Mouse (Mus musculus): ENCODE results near the gene Nav3. TPM values are rescaled to one million over a fixed set of nuclear protein-coding genes. Genes with fewer than 3 reads are reported as not detected.

Nav3 gene
- polyA plus RNA-seq, 1 experiment from 2014 or later, result 3.7 TPM

GRCm38 (mm10) chr10:110317275-110317674 is 138.7 kb downstream of the Nav3 start:
- H3K4me2 ChIP-seq (replicated peaks; ENCODE audit: low read depth, low read length), result no peak overlapping the region
- WGBS, result 32% methylated on average over 5 of the region's 5 CpGs
- H3K4me3 ChIP-seq (ENCODE audit: low read length), result no peak overlapping the region
- no peak overlapping the region for H3K27ac ChIP-seq (ENCODE audit: low read length)
- H3K9ac ChIP-seq (replicated peaks; ENCODE audit: low read length), result no peak overlapping the region
- H3K36me3 ChIP-seq (ENCODE audit: insufficient read depth, low read length), result no peaks in the 10 kb centered on the region
- no peaks in the 10 kb centered on the region for H3K9me3 ChIP-seq (ENCODE audit: low read length)
- peak; percentile 64; the same call in 1 of the 2 replicates for ATAC-seq (ENCODE audit: low FRiP score, low TSS enrichment)
- peaks cover 3% of the 10 kb centered on the region; the same call in 1 of the 2 replicates for H3K4me1 ChIP-seq (ENCODE audit: insufficient read depth, low read length)
- H3K27me3 ChIP-seq (ENCODE audit: insufficient read depth, low read length), result no peaks in the 10 kb centered on the region

DNA sequence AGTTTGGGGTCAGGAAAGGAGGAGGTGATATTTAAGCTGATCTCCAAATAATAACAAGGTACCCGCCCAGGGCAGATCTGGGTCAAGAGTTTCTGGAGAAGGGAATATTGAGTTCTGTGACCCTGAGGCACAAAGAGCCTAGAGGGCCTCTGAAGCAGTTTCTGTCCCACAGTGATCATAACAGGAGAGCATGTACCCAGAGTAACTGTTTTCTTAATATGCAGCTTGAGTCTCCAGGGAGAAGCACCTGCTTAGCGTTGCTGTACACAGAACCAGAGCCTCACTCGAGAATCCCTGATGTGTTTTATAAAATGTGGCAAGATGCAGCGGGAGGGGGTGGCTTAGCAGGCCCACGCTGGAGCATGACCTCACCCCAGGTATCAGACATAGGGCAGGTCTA is 141.5 kb downstream of the Nav3 start:
- Histone ChIP-seq H3K27ac (ENCODE audit: low read length) (no peak overlapping the region), H3K4me1 (ENCODE audit: insufficient read depth, low read length) (no peaks in the 10 kb centered on the region), H3K4me2 (replicated peaks; ENCODE audit: low read depth, low read length) (no peak overlapping the region), H3K4me3 (ENCODE audit: low read length) (no peak overlapping the region), H3K27me3 (ENCODE audit: insufficient read depth, low read length) (no peaks in the 10 kb centered on the region), H3K36me3 (ENCODE audit: insufficient read depth, low read length) (no peaks in the 10 kb centered on the region), H3K9ac (replicated peaks; ENCODE audit: low read length) (no peak overlapping the region), H3K9me3 (ENCODE audit: low read length) (no peaks in the 10 kb centered on the region)
- no peak for ATAC-seq (ENCODE audit: low FRiP score, low TSS enrichment)
- WGBS, result 57% methylated on average over 5 of the region's 5 CpGs

- H3K27ac ChIP-seq (ENCODE audit: low read length), result no peak overlapping the region
- 86% methylated on average over 7 of the region's 7 CpGs for WGBS
- H3K36me3 ChIP-seq (ENCODE audit: insufficient read depth, low read length), result no peaks in the 10 kb centered on the region
- H3K9me3 ChIP-seq (ENCODE audit: low read length), result no peaks in the 10 kb centered on the region
- no peaks in the 10 kb centered on the region for H3K4me1 ChIP-seq (ENCODE audit: insufficient read depth, low read length)
- H3K9ac ChIP-seq (replicated peaks; ENCODE audit: low read length), result no peak overlapping the region
- no peak overlapping the region for H3K4me2 ChIP-seq (replicated peaks; ENCODE audit: low read depth, low read length)
- no peak overlapping the region for H3K4me3 ChIP-seq (ENCODE audit: low read length)
- no peak for ATAC-seq (ENCODE audit: low FRiP score, low TSS enrichment)
- H3K27me3 ChIP-seq (ENCODE audit: insufficient read depth, low read length), result no peaks in the 10 kb centered on the region
Measured at GRCm38 (mm10) chr10:110313959-110314358, 142.0 kb downstream of the Nav3 start.

- Histone ChIP-seq H3K9ac (replicated peaks; ENCODE audit: low read length) (no peak overlapping the region), H3K27ac (ENCODE audit: low read length) (no peak overlapping the region), H3K27me3 (ENCODE audit: insufficient read depth, low read length) (no peaks in the 10 kb centered on the region), H3K4me3 (ENCODE audit: low read length) (no peak overlapping the region), H3K4me2 (replicated peaks; ENCODE audit: low read depth, low read length) (no peak overlapping the region), H3K36me3 (ENCODE audit: insufficient read depth, low read length) (no peaks in the 10 kb centered on the region), H3K9me3 (ENCODE audit: low read length) (no peaks in the 10 kb centered on the region), H3K4me1 (ENCODE audit: insufficient read depth, low read length) (no peaks in the 10 kb centered on the region)
- ATAC-seq (ENCODE audit: low FRiP score, low TSS enrichment), result no peak
- WGBS, result 90% methylated on average over 4 of the region's 4 CpGs
Measured at GRCm38 (mm10) chr10:110309511-110309910, 146.5 kb downstream of the Nav3 start.

DNA sequence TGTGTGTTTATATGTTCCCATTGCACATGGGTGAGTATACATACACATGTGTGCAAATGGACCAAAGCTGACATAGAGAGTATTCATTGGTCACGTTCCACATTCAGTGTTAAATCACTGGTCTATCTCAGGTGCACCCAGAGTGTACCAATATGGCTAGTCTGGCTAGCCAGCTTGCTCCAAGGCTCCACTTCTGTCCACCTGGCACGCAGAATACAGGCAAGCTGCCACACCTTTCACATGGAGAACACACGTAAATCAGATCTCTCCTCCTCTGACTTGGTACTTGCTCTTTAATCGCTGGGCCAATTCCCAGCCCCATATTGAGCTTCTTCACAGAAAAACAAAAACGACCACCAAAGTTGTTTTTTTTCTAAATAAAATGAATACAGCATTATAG is 150.4 kb downstream of the Nav3 start:
- Histone ChIP-seq H3K27ac (ENCODE audit: low read length) (no peak overlapping the region), H3K9me3 (ENCODE audit: low read length) (no peaks in the 10 kb centered on the region), H3K36me3 (ENCODE audit: insufficient read depth, low read length) (no peaks in the 10 kb centered on the region), H3K4me3 (ENCODE audit: low read length) (no peak overlapping the region), H3K4me2 (replicated peaks; ENCODE audit: low read depth, low read length) (no peak overlapping the region), H3K9ac (replicated peaks; ENCODE audit: low read length) (no peak overlapping the region), H3K4me1 (ENCODE audit: insufficient read depth, low read length) (no peaks in the 10 kb centered on the region), H3K27me3 (ENCODE audit: insufficient read depth, low read length) (no peaks in the 10 kb centered on the region)
- no peak for ATAC-seq (ENCODE audit: low FRiP score, low TSS enrichment)
- WGBS, result 82% methylated on average over 5 of the region's 5 CpGs

DNA sequence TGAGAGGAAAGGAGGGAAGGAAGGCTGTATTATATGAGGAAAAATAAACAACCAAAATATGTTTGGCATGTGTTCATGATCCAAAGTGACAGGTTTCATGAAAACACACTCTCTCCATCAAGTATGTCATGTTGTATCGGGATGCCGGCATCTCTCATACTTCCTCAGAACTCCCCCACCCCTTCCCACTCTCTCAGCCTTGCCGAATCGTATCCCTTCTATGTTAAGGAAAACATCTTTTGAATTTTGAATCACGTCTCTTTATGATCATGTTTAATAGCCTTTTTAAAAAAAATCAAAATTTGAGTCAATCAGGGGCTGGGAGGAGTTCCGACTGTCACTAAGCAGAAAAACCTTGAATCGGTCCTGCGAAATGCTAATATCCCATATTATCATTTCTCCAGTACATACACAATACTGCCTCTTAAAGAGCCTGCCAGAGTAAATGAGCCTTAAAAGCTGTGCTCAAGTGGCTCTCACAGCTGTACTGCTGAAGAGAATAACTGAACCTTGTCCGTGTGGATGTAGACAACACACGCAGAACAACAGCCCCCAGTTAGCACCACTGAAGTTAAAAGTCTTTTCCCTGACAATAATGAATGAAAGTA is 165.9 kb downstream of the Nav3 start:
- Histone ChIP-seq H3K4me3 (ENCODE audit: low read length) (no peak overlapping the region), H3K27me3 (ENCODE audit: insufficient read depth, low read length) (no peaks in the 10 kb centered on the region), H3K4me1 (ENCODE audit: insufficient read depth, low read length) (no peaks in the 10 kb centered on the region), H3K9me3 (ENCODE audit: low read length) (no peaks in the 10 kb centered on the region), H3K27ac (ENCODE audit: low read length) (no peak overlapping the region), H3K4me2 (replicated peaks; ENCODE audit: low read depth, low read length) (no peak overlapping the region), H3K36me3 (ENCODE audit: insufficient read depth, low read length) (no peaks in the 10 kb centered on the region), H3K9ac (replicated peaks; ENCODE audit: low read length) (no peak overlapping the region)
- 82% methylated on average over 10 of the region's 10 CpGs for WGBS
- ATAC-seq (ENCODE audit: low FRiP score, low TSS enrichment), result no peak

GRCm38 (mm10) chr10:110283879-110284278 is 172.1 kb downstream of the Nav3 start:
- Histone ChIP-seq H3K9me3 (ENCODE audit: low read length) (no peaks in the 10 kb centered on the region), H3K4me3 (ENCODE audit: low read length) (no peak overlapping the region), H3K4me2 (replicated peaks; ENCODE audit: low read depth, low read length) (no peak overlapping the region), H3K27ac (ENCODE audit: low read length) (no peak overlapping the region), H3K36me3 (ENCODE audit: insufficient read depth, low read length) (no peaks in the 10 kb centered on the region), H3K27me3 (ENCODE audit: insufficient read depth, low read length) (no peaks in the 10 kb centered on the region), H3K4me1 (ENCODE audit: insufficient read depth, low read length) (no peaks in the 10 kb centered on the region), H3K9ac (replicated peaks; ENCODE audit: low read length) (no peak overlapping the region)
- no peak for ATAC-seq (ENCODE audit: low FRiP score, low TSS enrichment)
- 71% methylated on average over 3 of the region's 3 CpGs for WGBS

- H3K4me2 ChIP-seq (replicated peaks; ENCODE audit: low read depth, low read length), result no peak overlapping the region
- 85% methylated on average over 2 of the region's 2 CpGs for WGBS
- H3K36me3 ChIP-seq (ENCODE audit: insufficient read depth, low read length), result no peaks in the 10 kb centered on the region
- no peaks in the 10 kb centered on the region for H3K27me3 ChIP-seq (ENCODE audit: insufficient read depth, low read length)
- H3K4me3 ChIP-seq (ENCODE audit: low read length), result no peak overlapping the region
- H3K4me1 ChIP-seq (ENCODE audit: insufficient read depth, low read length), result no peaks in the 10 kb centered on the region
- H3K27ac ChIP-seq (ENCODE audit: low read length), result no peak overlapping the region
- H3K9ac ChIP-seq (replicated peaks; ENCODE audit: low read length), result no peak overlapping the region
- no peaks in the 10 kb centered on the region for H3K9me3 ChIP-seq (ENCODE audit: low read length)
- no peak for ATAC-seq (ENCODE audit: low FRiP score, low TSS enrichment)
Measured at GRCm38 (mm10) chr10:110272818-110273217, 183.2 kb downstream of the Nav3 start.

DNA sequence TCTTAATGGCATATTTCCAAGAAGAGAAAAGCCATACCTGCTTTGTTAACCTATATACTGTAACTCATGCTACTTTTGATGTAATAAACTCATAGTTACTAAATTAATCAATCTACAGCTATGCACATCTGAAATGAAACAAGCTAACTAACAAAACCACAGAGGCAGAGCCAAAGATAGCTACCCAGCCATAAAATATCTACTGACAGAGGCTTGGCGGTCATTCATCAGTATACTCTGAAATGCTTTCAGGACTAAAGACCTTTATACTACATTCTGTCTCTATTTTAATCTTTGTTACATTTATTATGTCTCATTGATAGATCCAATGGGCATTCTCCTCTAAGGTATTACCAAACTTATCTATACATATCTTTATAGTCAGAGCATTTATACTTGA is 185.4 kb downstream of the Nav3 start:
- WGBS, result 65% methylated on average over 1 of the region's 1 CpGs
- no peaks in the 10 kb centered on the region for H3K27me3 ChIP-seq (ENCODE audit: insufficient read depth, low read length)
- no peaks in the 10 kb centered on the region for H3K4me1 ChIP-seq (ENCODE audit: insufficient read depth, low read length)
- no peaks in the 10 kb centered on the region for H3K9me3 ChIP-seq (ENCODE audit: low read length)
- H3K27ac ChIP-seq (ENCODE audit: low read length), result no peak overlapping the region
- H3K4me3 ChIP-seq (ENCODE audit: low read length), result no peak overlapping the region
- ATAC-seq (ENCODE audit: low FRiP score, low TSS enrichment), result no peak
- H3K36me3 ChIP-seq (ENCODE audit: insufficient read depth, low read length), result no peaks in the 10 kb centered on the region
- no peak overlapping the region for H3K4me2 ChIP-seq (replicated peaks; ENCODE audit: low read depth, low read length)
- no peak overlapping the region for H3K9ac ChIP-seq (replicated peaks; ENCODE audit: low read length)

GRCm38 (mm10) chr10:110242128-110242561 is 213.9 kb downstream of the Nav3 start:
- H3K4me2 ChIP-seq (replicated peaks; ENCODE audit: low read depth, low read length), result no peak overlapping the region
- H3K4me3 ChIP-seq (ENCODE audit: low read length), result no peak overlapping the region
- WGBS, result 76% methylated on average over 3 of the region's 3 CpGs
- H3K4me1 ChIP-seq (ENCODE audit: insufficient read depth, low read length), result no peaks in the 10 kb centered on the region
- no peak overlapping the region for H3K9ac ChIP-seq (replicated peaks; ENCODE audit: low read length)
- no peak overlapping the region for H3K27ac ChIP-seq (ENCODE audit: low read length)
- H3K9me3 ChIP-seq (ENCODE audit: low read length), result no peaks in the 10 kb centered on the region
- no peak for ATAC-seq (ENCODE audit: low FRiP score, low TSS enrichment)
- H3K36me3 ChIP-seq (ENCODE audit: insufficient read depth, low read length), result no peaks in the 10 kb centered on the region
- no peaks in the 10 kb centered on the region for H3K27me3 ChIP-seq (ENCODE audit: insufficient read depth, low read length)

Measured in kidney, embryonic 16.5 days (tissue).